Mouse (Mus musculus): ENCODE results near the gene Dnaja4. TPM values are rescaled to one million over a fixed set of nuclear protein-coding genes. Genes with fewer than 3 reads are reported as not detected.

The Dnaja4 gene
- polyA plus RNA-seq, 1 experiment from 2014 or later: 3.0 TPM

- no peaks in the 10 kb centered on the region for H3K36me3 ChIP-seq (ENCODE audit: poor library complexity, severe bottlenecking)
- H3K4me1 ChIP-seq: peaks cover 36% of the 10 kb centered on the region
- no peak within 1 kb of the TSS for H3K27ac ChIP-seq
- peak within 1 kb of the TSS; percentile 56 for H3K9ac ChIP-seq
- 1% methylated on average over 45 of the region's 45 CpGs for WGBS
- H3K4me3 ChIP-seq: peak within 1 kb of the TSS; percentile 42
- H3K27me3 ChIP-seq: peaks cover 73% of the 10 kb centered on the region
- peak; percentile 69 for ATAC-seq
- no peaks in the 10 kb centered on the region for H3K9me3 ChIP-seq (replicated peaks)
- peak within 1 kb of the TSS; percentile 74 for H3K4me2 ChIP-seq
These were observed 66.0 kb downstream of the Dnaja4 start, which contains the start of gene Crabp1 for GRCm38 (mm10) chr9:54764561-54765217. Gene Crabp1, plus strand, starts transcription at chr9:54764748.

DNA sequence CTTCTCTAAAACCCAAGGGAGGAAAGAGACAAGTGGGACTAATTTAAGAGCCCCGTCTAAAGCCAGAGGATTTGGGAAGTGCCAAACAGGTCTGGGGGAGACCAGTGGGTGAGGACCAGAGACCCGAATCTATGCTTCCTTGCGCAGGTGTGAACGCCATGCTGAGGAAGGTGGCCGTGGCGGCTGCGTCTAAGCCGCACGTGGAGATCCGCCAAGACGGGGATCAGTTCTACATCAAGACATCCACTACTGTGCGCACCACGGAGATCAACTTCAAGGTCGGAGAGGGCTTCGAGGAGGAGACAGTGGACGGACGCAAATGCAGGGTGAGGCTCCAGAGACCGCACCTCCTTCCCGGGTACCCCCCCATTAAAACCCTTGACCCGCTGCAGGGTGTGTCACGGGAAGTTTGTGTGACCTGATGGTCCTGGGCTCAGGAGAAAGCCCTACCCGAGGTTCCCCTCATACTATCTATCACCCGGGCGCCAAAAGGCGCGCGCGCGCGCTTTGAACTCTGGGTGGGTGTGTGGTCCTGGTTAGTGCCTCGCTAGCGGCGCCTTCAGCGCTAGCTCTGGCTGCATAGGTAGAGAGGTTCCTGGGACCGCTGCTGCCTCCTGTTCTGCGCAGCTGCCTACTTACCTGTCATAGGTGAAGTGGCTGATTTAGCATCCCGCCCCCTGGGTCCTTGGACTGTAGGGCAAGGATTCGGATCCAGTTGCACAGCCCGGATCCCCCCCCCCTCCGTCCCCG, 66.8 kb downstream of the Dnaja4 start:
- Histone ChIP-seq H3K4me2 (peak overlapping the region; percentile 74), H3K4me1 (peaks cover 38% of the 10 kb centered on the region), H3K4me3 (peak overlapping the region; percentile 42), H3K27ac (no peak overlapping the region), H3K27me3 (peaks cover 73% of the 10 kb centered on the region), H3K9me3 (replicated peaks) (no peaks in the 10 kb centered on the region), H3K9ac (peak overlapping the region; percentile 35), H3K36me3 (ENCODE audit: poor library complexity, severe bottlenecking) (no peaks in the 10 kb centered on the region)
- 1% methylated on average over 41 of the region's 41 CpGs for WGBS
- ATAC-seq: peak; percentile 39; the same call in 1 of the 2 replicates

Small RNAs within 50 kb of the gene (microRNA-seq; reads per million reads assigned to microRNA genes)
- gene Mir5710: not detected

Other genes with a start within 250 kb of the Dnaja4 start
- 29.1 and 30.0 TPM in 2 replicates for gene Dmxl2, start 197.2 kb upstream of the Dnaja4 start, polyA plus RNA-seq (2015; fragmentation: Nextera tagmentation; extraction: Ambion mirVana)
- 0.10 and 0.48 TPM in 2 replicates for gene Sh2d7, start 159.9 kb upstream of the Dnaja4 start, polyA plus RNA-seq (2015; fragmentation: Nextera tagmentation; extraction: Ambion mirVana)
- gene Cib2, start 138.7 kb upstream of the Dnaja4 start, polyA plus RNA-seq (2015; fragmentation: Nextera tagmentation; extraction: Ambion mirVana): 27.0 and 28.9 TPM in 2 replicates
- 126 and 127 TPM in 2 replicates for gene Idh3a, start 112.5 kb upstream of the Dnaja4 start, polyA plus RNA-seq (2015; fragmentation: Nextera tagmentation; extraction: Ambion mirVana)
- 14.7 and 16.1 TPM in 2 replicates for gene Acsbg1, start 37.0 kb upstream of the Dnaja4 start, polyA plus RNA-seq (2015; fragmentation: Nextera tagmentation; extraction: Ambion mirVana)
- gene Wdr61, start 35.6 kb downstream of the Dnaja4 start, polyA plus RNA-seq (2015; fragmentation: Nextera tagmentation; extraction: Ambion mirVana): 149 and 151 TPM in 2 replicates
- gene Crabp1, start 65.9 kb downstream of the Dnaja4 start, polyA plus RNA-seq (2015; fragmentation: Nextera tagmentation; extraction: Ambion mirVana): 34.3 and 44.4 TPM in 2 replicates
- gene Ireb2, start 164.9 kb downstream of the Dnaja4 start, polyA plus RNA-seq (2015; fragmentation: Nextera tagmentation; extraction: Ambion mirVana): 46.2 and 51.2 TPM in 2 replicates
- gene Hykk, start 218.4 kb downstream of the Dnaja4 start, polyA plus RNA-seq (2015; fragmentation: Nextera tagmentation; extraction: Ambion mirVana): 1.9 and 2.2 TPM in 2 replicates